Mouse (Mus musculus) cerebellum, adult 11 months (tissue): ENCODE data around the gene Prdx2.

Experiments used
- DNase-seq: peaks from one replicate; pipeline ENCODE4 v3.0.0; 2022

The Prdx2 gene

DNA sequence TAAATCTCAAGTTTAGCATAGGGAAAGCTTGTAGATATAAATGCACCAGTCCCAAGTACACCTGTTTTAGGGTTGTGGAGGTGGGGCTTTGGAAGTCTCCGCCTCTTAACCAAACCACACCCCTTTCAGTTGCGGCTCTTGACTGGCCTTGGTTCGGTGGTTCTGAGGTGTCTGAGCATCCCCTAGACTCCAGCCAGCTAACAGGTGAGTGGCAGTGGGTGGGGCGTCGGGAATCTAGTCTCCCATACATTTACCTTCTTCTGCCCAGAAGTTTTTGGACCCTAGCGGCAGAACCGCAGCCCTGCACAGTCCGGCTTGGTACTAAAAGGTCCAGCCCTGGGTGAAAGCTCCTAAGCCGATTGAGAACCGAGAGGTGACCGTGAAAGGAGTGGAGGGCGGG is 19.6 kb upstream of the Prdx2 start:
- DNase-seq: no peak

DNA sequence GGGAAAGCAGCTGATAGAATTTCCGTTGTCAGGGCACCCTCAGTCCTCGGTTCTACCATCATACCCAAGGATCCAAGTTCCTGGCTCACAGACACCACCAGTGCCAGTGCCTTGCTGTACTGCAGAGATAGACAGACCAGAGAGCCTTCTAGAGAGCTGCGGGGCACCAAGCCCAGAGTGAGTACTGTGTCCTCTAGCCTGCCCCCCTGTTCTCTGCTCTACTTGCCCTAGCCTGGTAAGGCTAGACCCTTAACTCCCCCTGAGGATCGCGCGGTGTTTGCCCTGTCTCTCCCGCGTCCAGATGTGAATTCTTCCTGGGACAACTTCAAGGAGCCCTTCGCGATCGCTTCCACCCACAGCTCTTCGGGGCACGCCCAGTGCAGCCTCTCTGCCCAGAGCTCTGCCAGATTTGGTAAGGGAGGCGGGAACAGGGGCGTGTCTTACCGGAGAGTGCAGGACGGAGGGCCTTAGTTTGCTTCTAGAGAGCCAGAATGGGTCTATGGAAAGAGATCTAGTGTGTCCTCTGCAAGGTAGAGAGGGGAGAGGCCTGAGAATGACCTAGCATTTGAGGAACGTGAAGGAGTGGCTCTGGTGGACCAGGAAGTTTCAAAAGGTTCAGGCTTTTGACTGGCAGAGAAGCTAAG is 16.7 kb upstream of the Prdx2 start:
- DNase-seq: no peak

DNA sequence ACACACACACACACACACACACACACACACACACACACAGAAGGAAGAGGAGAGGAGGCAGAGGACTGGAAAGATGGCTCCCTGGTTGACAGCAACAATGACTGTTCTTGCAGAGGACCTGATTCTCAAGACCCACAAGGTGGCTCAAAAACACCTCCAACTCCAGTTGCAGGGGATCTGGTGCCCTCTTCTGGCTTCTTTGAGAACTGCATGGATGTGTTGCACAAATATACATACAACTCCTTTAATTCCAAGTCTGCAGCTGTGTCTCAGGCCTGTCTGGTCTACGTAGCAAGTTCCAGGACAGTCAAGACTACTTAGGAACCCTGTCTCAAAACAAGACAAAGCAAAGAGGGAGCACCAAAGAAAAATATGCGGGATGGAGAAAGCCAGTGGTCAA is 12.6 kb upstream of the Prdx2 start:
- peak; percentile 73 for DNase-seq

DNA sequence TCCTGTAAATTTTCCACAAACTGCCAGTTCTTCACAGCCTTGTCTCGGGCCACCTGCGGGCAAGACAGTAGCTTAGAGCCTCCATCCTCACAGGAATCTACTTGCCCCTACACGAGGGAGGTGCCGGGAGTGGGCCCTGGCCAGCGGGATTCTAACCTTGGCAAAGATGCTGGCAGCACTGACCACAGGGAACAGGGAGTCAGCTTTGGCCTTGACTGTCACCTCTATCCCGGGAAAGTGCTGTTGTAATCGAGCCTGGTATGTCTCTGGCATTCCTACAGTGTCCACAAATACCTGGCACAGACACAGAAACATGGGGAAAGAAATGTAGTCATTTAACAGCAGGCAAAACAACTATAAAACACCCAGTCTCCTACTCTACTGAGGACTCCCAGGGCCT is 9.6 kb upstream of the Prdx2 start:
- no peak for DNase-seq

DNA sequence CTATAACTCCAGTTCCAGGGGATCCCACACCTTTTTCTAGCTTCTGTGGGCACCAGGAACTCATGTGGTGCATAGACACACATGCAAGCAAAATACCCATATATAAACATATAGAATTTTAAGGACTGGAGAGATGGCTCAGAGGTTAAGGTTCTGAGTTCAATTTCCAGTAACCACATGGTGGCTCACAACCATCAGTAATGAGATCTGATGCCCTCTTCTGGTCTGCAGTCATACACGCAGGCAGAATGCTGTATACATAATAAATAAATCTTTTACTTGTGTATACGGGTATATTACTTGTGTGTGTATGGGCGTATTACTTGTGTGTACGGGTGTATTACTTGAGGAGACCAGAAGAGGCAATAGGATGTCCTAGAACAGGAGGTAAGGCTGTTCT is 5.4 kb upstream of the Prdx2 start:
- no peak for DNase-seq

DNA sequence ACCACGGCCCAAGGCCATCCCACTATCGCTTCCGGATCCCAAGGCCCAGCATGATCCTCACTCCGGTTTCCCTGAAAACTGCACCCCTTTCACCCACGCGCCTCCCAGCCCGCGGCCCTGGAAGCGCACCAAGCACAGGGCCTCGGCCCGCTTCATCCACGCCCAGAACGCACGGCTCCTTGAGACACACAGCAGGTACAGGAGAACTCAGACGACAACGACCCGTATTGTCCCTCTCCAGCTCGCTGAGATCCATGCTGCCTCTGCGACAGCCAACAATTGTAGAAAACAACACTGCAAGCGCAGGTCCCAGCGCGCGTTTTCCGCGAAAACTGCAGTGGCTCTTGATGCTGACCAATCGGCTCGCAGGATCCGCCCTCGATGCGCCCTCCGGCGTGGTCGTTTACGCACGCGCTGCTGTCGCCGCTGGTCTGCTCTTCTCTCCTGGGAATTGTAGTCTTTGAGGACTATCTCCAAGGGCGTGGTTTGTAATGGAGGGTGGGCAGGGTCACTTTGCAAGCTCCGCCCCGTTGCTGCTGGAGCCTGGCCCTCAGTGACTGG is 3.6 kb upstream of the Prdx2 start:
- DNase-seq: peak; percentile 91

DNA sequence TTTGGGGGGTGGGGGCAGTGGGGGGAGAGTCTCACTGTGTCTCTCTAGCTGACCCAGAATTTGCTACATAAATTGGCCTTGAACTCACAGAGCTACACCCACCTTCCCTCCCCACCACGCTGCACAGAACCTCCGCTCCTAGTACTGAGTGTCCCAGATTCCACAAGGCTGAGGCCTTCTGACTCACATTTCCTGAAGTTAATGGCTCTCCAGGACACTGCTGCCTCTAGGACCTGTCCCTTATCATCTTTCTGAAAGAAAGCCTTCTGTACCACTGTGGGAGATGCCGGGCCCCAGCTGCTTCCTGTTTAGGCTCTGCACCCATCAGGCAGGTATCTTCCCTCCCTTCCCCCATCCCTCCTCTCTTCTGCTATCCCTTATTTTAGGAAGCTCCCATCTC is 2.8 kb upstream of the Prdx2 start:
- no peak for DNase-seq

DNA sequence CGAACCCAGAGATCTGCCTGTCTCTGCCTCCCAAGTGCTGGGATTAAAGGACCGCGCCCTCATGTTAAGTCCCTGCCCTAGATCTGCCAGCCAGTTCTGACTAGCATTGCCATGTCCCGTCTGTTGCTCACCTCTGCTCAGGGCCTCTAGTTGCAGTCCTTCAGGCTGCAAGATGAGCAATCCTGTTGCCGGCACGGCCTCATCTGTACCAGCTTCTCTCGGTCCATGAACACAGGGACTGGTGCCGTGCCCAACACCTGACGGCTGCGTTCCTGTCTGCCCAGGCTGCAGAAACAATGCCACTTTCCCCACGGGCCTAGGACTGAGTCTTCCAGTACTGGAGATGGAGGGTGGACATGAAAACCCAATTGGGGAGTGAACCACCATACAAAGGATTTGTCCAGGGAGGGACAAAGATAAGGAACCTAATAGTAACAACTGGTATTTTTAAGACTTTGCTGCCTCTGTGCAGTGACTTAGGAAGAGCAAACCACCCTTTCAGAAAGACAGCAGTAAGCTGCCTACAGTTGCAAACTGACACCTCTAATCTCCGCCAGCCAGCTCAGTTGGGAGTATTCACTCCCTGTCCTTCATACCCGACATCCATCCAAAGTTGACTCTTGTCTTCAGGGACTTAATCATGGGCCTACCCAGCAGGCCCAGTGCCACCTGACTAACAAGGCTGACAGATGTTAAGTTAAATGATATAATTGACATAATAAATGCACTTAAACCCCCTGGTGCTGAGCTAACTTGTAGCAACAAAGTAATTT is 1.7 kb upstream of the Prdx2 start:
- DNase-seq: no peak

DNA sequence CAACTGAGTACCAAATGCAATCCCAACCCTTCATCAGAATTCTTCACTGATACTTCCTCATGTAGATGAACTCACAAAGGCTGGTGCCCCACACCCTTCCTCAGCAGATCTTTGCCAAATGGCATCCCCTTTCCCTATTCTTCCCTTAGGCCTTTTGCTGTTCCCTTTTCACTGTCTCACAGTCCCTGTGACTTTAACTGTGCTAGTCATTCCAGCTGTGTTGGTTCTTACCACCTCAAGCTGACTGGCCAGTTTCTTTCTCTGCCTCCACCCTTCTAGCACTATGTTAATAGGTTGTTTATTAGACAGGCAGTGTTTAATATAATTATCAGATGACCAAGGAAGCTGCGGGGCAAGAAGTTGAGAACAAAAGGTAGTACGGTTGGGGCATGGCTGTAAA is 737 bp upstream of the Prdx2 start:
- no peak for DNase-seq

DNA sequence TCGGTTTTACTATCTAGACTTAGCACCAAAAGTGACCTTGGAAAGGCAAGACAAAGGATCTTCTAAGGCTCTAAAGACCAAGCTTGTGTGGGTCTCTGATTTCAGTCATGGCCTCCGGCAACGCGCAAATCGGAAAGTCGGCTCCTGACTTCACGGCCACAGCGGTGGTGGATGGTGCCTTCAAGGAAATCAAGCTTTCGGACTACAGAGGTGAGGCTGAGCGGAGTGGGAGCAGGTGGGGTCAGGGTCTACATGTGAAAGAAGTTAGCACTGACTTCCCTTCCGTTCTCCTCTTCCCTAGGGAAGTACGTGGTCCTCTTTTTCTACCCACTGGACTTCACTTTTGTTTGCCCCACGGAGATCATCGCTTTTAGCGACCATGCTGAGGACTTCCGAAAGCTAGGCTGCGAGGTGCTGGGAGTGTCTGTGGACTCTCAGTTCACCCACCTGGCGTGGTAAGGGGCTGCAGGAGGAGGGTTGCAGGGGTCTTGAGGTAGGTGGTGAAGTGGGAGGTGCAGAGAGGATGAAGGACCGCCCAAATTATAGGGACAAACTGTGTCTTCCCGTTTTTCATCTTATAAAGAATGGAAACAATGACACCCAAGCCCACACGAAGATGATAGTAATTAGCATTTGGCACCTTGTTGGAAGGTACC is 876 bp downstream of the Prdx2 start:
- no peak for DNase-seq

DNA sequence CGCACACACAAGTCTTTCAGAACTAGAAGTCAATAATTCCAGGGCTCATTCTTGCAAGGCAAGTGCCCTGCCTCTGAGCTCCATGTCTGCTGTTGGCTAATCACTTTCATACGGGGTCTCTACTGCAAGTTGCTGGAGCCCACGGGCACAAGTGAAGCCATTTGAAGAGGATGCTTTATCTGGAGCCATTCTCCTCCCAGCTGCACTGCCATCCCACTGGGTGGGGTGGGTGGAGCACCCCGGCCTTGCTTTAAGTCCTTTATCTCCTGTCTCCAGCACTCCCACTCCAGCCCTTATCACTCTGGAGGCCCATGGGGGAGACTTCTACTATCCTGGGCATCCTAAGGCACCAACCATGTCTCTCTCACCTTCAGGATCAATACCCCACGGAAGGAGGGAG is 1.5 kb downstream of the Prdx2 start:
- DNase-seq: no peak

DNA sequence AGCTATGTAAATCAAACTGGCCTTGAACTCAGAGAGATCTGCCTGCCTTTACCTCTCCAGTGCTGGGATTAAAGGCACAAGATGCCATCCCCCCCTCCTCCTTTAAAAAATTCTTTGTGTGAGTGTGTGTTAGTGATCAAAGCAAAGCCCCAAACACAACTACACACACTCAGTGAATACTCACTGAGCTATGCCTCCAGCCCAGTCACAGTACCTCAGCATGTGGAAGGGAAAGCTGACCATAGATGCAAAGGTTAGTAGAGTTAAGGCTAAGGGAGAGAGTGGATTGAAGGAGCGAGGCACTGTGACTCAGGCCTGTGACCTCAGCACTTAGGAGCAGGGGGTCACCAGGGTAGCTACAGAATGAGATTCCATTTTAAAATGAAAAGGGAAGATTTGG is 3.7 kb downstream of the Prdx2 start:
- DNase-seq: no peak

DNA sequence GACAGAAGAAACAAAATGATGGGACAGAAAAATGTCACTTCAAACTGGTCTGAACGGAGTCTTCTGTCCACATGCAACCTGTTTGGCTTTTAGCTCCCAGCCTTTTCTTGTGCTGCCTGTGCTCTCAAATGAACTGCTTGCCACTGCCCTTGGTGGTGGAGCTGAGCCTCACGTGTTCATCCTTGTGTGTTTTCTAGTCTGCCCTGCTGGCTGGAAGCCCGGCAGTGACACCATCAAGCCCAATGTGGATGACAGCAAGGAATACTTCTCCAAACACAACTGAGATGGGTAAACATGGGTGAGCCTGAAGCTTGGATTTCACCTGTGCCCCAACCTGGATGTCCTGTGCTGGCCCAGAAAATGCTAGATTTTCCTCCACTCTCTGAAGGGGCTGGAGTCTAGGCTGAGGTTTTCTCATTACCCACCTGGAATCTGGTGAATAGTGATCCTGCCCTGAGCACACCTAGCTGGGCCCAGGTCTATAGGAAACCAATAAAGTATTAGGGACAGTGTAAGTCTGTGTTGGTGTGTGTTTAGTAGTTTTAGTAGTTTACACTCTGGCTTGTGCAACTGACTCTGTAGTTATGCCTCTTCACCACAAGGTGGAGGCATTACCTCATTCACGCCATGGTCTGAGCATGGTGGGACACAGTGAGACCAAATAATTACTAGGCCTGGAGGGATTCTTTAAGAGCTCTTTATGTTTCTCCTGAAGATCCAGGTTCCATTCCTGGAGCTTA is 4.6 kb downstream of the Prdx2 start:
- no peak for DNase-seq

DNA sequence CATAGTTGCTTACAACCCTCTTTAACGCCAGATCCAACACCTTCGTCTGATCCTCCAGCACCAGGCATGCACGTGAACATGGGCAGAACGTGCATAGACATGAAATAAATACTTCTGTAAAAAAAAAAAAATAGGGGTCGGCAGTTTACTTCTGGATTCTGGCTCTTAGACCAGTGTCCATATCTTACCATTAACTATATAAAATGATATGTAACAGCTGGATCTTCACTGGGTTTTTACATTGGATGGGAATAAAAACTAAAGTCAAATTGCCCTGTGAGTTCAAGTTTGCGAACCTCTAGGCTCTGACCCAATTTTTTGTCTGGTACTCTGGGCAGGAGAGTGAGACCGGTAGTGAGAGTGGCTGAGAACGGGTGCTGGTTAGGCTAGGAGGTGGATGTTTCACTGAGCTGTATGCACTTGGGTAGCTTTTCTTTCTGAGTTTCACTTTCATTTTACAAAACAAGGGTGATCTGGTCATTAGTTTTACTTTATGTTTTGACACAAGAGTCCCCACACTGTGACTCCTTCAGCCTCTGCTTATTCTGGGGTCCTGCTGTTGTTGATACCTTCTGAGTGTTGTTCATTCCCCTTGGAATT is 5.3 kb downstream of the Prdx2 start:
- no peak for DNase-seq

DNA sequence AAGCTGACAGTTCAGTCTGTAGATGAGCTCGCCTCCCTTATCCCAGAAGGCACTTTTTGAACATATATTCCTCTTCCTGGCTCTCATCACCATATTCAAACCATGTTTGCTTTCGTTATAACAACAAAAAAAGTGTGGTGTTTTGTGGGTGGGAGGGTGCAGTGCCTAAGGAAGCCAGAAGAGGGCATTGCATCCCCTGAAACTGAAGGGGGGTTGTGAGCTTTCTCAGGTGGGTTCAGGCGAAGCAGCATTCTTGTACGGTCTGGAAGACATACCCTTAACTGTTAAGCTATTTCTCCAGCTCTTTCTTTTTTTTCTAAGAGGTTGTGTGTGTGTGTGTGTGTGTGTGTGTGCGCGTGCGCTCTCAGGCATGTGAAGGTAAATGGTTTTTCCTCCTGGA is 6.0 kb downstream of the Prdx2 start:
- no peak for DNase-seq

DNA sequence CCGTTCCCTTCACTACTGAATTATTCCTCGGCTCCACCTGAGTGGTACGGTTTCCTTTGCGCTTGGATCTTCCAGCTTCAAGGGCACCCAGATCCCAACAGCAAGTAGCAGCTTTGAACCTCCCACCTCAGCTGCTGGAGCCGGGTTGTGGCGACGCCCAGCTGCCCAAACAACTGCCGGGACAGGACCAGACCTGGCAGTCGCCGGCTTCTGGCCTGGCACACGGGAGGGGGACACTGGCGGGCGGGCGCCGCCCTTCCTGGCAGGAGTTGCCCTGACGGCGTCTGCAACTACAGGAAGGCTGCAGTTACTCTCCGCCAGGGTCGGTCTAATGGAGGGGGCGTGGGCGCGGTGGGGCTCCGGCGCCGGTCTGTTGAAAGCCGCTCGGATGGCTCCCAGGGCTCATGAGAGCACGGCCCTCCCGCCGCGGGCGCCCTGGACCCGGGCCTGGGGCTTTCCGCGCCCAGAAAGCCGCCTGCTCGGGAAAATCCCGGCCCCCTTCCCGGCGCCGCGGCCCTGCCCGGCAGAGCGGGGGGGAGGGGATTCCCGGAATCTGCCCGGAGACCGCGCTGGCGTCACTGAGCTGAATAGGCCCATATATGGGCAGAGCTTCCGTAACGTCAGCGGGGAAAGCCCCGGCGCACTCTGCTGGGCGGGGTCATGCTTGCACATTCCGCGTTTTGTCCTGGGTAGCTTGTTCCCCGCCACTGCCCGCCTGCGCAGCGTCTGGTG is 6.8 kb downstream of the Prdx2 start:
- peak; percentile 93 for DNase-seq

DNA sequence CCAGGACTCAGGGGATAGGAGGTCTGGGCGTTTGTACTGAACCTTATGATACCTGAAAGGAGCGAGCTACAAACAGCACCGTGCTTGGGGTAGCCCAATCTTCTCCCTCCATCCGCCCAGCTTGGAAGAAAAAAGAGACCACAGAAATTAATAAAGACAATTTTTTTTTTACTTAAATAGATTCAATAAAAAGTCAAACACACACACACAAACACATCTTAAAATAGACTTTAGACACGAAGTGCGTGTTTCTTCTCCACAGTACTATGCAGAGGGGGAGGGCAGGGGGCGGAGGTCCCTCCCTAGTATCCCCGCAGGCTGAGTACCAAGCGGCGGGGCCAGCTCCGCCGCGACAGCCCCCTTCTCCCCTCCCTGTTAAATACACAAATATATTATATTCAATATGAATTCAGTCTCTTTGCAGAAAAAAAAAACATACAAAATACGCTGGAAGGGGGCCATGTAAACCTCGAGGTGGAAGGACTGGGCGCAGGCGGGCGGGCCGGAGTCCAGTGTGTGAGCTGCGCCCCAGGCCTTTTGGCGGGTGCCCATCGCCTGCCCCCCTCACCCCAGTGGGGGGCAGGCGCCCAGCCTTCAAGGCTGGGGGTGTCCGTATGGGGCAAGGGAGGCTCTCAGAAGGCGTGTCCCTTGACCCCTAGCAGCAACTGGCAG is 7.5 kb downstream of the Prdx2 start:
- DNase-seq: peak; percentile 51

DNA sequence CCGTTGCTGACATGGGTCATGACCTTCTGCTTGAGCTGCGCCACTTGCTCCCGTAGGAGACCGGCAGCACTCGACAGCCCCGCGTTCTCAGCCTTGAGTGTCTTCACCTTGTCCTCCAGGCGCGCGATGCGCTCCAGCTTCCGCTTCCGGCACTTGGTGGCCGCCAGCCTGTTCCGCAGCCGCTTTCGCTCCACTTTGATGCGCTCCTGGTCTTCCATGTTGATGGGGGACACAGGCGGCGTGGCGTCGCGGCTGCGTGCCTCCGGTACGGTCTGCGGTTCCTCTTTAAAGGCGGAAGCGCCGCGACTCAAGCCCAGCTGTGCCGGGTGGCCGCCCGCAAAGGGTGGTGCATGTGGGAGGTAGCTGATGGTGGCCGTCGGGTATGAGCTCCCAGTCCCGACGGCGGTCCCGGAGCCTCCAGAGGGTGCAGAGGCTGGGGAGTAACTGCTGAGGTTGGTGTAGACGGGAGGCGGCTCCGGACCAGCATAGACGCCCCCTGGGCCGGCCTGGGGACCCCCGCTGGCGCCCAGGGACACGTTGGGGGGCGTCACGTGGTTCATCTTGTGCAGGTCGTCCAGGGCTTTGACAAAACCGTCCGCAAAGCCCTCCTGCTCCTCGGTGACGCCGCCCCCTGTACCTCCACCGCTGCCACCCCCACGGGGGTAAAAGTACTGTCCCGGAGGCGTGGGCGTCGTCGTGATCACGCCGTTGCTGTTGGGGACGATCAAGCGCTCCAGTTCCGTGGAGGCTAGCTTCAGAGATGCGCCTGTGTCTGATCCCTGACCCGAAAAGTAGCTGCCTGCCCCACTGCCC is 8.3 kb downstream of the Prdx2 start:
- DNase-seq: peak; percentile 55

DNA sequence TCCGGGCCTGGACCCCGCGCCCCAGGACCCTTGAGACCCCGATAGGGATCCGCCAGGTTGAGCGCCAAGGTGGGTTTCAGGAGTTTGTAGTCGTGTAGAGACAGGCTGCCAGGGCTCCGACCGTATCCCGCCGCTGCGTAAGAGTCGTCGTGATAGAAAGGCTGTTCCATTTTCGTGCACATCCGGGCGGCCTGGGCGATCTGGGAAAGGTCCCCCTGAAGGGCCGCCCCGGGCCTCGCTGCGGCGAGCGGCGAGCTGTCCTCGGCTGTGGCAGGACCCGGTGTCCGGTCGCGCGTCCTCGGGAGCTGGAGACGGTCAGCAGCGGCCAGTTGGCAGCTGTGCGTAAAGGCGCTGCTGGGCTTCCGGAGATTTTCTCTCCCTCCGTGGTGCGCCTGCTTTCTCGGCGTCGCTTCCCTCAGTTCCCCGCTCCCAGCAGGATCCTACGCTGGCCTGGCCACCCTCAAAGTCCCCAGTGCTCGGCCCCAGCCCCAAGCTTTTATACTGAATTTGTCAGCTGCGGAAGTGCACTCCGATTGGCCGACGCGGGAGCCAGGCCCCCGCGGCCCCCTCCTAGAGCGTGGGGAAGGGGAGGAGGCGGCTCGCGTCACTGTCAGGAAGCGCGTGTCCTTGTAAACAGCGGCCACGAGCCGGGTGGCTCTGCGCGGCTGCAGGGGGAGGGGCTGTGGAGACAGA is 9.0 kb downstream of the Prdx2 start, which contains the start of gene Junb:
Gene Junb (minus strand): TSS at position 471 of the 693 bp plus-strand sequence.
- peak; percentile 87 for DNase-seq
